Mouse (Mus musculus): ENCODE results near the gene Ssbp3.

DNA sequence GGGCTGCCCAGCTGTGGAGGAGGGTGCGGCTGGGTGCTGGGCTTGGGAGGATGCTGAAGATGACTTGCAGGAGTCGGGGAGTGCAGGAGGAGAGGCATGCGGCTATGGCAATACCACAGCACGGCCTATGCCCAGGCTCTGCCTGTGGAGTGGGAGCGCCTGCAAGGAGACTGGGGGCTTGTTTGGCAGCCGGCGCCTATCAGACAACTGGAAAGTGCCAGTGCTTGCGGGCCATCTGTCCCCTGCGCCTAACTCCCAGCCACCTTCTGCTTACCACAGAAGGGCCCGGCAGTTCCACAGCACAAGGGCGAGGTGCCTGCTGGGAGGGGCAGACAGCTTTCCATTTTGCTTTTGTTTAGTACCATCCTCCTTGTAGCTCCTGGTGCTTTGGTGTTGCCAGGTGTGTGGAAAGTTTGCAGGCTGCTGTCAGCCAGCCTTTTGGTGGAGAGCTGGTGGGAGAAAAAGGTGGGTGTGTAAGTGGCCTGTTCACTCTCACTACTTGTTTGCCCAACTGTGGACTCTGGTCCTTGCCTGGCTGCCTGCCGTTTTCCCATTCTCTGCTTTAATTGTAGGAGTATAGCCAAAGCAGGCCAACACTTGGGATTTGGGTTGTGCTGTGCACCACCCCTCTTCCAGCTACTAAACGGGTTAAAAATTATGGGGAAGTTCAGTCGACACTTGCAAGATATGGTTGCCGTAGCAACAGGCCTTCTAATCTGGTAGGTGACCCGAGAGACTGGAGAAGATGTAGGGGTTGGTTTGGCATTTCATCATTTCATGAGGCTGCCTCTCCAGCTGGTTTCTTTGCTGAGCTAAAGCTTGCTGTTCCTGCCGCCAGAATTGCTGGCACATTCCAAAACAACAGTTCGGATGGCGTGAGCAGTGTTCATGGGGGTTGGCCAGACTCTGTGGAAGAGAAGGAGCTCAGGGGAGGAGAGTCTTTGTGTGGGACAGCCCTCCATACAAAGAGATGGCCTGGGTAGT lies 45.5 kb downstream of the Ssbp3 start:
- no peak for TF ChIP-seq CTCF (IDR thresholded peaks at IDR 0.05; ENCODE audit: low read depth)
- no peak for TF ChIP-seq EP300 (IDR thresholded peaks at IDR 0.05; ENCODE audit: low read depth)
